Mouse (Mus musculus): ENCODE data around the gene Cd2. TPM values are rescaled to one million over a fixed set of nuclear protein-coding genes. Genes with fewer than 3 reads are reported as not detected.

Cd2 gene
- 37.9 TPM for polyA plus RNA-seq (2014; fragmentation: Illumina TruSeq; extraction: RNeasy Lipid Tissue Mini Kit (QIAGEN cat#74804); ENCODE audit: insufficient read depth, low read depth, low replicate concordance)

DNA sequence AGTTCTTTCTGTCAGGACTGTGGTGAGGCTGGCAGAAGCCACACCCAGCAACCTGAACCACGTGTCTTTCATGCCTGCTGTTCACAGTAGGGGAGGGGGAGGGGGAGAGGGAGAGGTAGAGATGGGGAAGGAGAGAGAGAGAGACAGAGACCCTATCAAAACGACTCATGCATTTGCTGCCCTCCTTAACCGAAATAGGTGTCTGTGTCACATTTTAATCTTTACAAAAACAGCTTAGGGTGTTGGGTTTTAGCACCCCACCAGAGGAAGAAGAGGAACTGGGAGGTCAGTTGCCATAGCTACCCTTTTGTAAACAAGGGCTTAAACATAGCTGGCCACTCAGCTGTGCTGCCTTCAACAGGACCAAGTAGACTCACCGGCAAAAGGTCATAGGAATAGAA lies at the start of gene Cd2:
TSS of gene Cd2 (minus strand) at position 29 of the 401 bp plus-strand sequence.

Other genes starting within 250 kb of the Cd2 start
- gene Ptgfrn, start 177.7 kb downstream of the Cd2 start, polyA plus RNA-seq (2014; fragmentation: Illumina TruSeq; extraction: RNeasy Lipid Tissue Mini Kit (QIAGEN cat#74804); ENCODE audit: insufficient read depth, low read depth, low replicate concordance) = 46.0 TPM
- 2.2 TPM for gene Igsf3, start 89.1 kb upstream of the Cd2 start, polyA plus RNA-seq (2014; fragmentation: Illumina TruSeq; extraction: RNeasy Lipid Tissue Mini Kit (QIAGEN cat#74804); ENCODE audit: insufficient read depth, low read depth, low replicate concordance)